Mouse (Mus musculus) layer of hippocampus, postnatal 36 days (tissue): Measurements from ENCODE around the gene Kiss1r. TPM values are rescaled to one million over a fixed set of nuclear protein-coding genes. Genes with fewer than 3 reads are reported as not detected.

ENCODE experiments used
- DNase-seq, 2 experiments: peaks; one replicate each; pipeline ENCODE4 v3.0.0; 2022
- total RNA-seq, 2 experiments: library from RNA; stranded (reverse); gene quantifications; 2 replicates each; pipeline ENCODE4 v1.2.3; 2021

Kiss1r gene
- total RNA-seq, 2 experiments from 2014 or later, result 6.4 to 6.8 TPM

- DNase-seq, result no peak
Observed at GRCm38 (mm10) chr10:79897316-79898245, 19.2 kb upstream of the Kiss1r start.

- peak; percentile 68 to 77 for DNase-seq
Observed at GRCm38 (mm10) chr10:79900951-79901410, 15.8 kb upstream of the Kiss1r start.

GRCm38 (mm10) chr10:79906712-79907111 is 10.1 kb upstream of the Kiss1r start:
- no peak for DNase-seq

GRCm38 (mm10) chr10:79907415-79907814 is 9.4 kb upstream of the Kiss1r start:
- DNase-seq, result no peak

- DNase-seq, result peak; percentile 96 to 97
Observed at GRCm38 (mm10) chr10:79908167-79909091, 8.3 kb upstream of the Kiss1r start, which contains the start of gene Med16. Gene Med16 (minus strand): TSS chr10:79908923.

GRCm38 (mm10) chr10:79909092-79909922 is 7.5 kb upstream of the Kiss1r start:
- peak; percentile 48 for DNase-seq

GRCm38 (mm10) chr10:79910556-79910955 is 6.2 kb upstream of the Kiss1r start, which contains the start of gene Gm26602:
Gene Gm26602 (plus strand): TSS chr10:79910856.
- DNase-seq, result no peak

- no peak for DNase-seq
Observed at GRCm38 (mm10) chr10:79912412-79912811, 4.4 kb upstream of the Kiss1r start.

GRCm38 (mm10) chr10:79914131-79914947 is 2.4 kb upstream of the Kiss1r start:
- no peak for DNase-seq

- no peak for DNase-seq
Observed at GRCm38 (mm10) chr10:79914948-79915596, 1.7 kb upstream of the Kiss1r start.

GRCm38 (mm10) chr10:79916081-79916480 is 690 bp upstream of the Kiss1r start:
- no peak for DNase-seq

GRCm38 (mm10) chr10:79917532-79918100 is 845 bp downstream of the Kiss1r start:
- DNase-seq, result no peak

- DNase-seq, result no peak
Observed at GRCm38 (mm10) chr10:79918231-79919078, 1.7 kb downstream of the Kiss1r start.

- no peak for DNase-seq
Observed at GRCm38 (mm10) chr10:79919251-79919849, 2.6 kb downstream of the Kiss1r start.

GRCm38 (mm10) chr10:79920056-79920890 is 3.5 kb downstream of the Kiss1r start:
- DNase-seq, result no peak

- DNase-seq, result no peak
Observed at GRCm38 (mm10) chr10:79920958-79921535, 4.3 kb downstream of the Kiss1r start, which contains the start of gene R3hdm4. Gene R3hdm4 (minus strand): TSS chr10:79921208.

GRCm38 (mm10) chr10:79921572-79921971 is 4.8 kb downstream of the Kiss1r start:
- no peak for DNase-seq
